Mouse (Mus musculus): ENCODE data around the gene Slc38a5. TPM values are rescaled to one million over a fixed set of nuclear protein-coding genes. Genes with fewer than 3 reads are reported as not detected.

The Slc38a5 gene
- polyA plus RNA-seq, 1 experiment: 12.2 TPM

DNA sequence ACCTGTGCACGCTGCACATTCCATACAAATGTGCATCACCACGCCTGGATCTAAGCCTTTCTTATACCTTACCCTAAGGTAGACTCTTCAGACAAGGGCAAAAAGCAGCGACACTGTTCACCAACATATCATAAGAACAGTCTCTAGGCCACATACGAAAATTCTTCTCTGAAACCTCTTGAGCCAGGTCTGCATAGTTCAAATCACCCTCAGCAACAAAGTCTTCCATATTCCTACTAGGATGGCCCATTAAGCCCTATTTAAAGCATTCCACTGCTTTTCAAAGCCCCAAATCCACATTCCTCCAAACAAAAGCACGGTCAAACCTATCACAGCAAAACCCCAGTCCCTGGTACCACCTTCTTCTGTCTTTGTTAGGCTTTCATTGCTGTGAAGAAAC is 17.7 kb downstream of the Slc38a5 start:
- DNase-seq (ENCODE audit: extremely low spot score in 1 of 2, low spot score in 1 of 2): no peak

DNA sequence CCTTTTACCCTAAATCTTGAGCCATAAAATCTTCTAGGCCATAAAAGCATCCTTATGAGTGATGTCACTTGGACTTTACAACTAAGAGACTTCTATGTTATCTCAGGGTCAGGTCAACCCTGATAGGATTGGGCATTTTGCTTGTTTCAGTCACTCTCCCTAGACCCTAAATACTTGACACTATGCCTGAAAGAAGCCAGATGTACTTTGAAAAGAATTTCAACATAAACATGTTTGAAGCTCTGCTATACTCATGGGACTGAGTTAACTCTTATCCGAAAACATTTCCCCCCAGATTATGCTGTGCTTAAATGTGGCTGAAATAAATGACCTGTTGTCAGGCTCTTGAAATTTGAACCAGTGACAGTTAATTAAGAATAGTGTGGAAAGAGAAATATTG is 38.4 kb downstream of the Slc38a5 start:
- no peak for DNase-seq (ENCODE audit: extremely low spot score in 1 of 2, low spot score in 1 of 2)

DNA sequence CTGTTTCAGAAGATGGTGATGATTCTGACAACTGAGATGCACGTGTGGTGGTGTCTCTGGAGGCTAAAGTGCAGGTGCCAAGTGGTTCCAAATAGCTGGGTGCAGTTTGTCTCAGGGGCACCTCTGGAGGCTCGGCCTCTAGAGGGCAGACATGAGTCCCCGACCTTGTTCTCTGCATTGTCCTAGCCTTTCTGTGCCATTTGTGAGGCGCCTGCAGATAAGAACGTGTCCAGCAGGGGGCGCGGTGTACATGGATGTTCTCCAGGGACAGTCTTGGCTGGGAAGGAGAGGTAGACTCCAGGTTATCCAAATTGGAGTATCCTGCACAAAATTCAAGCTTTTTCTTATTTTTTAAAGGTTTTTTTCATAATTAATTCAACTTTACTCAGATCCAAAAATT is 44.0 kb downstream of the Slc38a5 start:
- DNase-seq (ENCODE audit: extremely low spot score in 1 of 2, low spot score in 1 of 2): peak in 1 of 2 experiments; percentile 9

DNA sequence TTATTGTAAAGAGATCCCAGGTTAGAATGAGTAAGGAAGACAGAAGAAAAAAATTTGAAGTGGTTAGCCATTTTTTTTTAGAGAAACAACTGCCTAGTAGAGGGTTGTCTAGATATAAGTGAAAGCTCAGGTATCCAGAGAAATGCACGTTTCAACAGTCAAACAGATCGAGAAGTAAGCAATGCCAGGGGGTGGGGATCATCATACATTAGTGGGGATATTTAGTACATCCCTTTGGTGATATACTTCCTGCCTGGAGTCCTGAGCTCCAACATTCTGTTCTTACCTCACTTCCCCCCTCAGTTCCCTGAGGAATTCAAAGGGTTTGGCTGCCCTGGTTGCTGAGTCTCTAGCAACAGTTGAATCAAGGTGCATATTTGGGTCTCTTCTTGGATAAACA is 56.2 kb downstream of the Slc38a5 start, which contains the start of gene Ssxb10:
Gene Ssxb10 (plus strand): TSS at position 301 of the 400 bp plus-strand sequence.
- no peak for DNase-seq (ENCODE audit: extremely low spot score in 1 of 2, low spot score in 1 of 2)

Other genes with a start within 250 kb of the Slc38a5 start
- 25.0 and 27.5 TPM in 2 replicates for gene Suv39h1, start 196.4 kb upstream of the Slc38a5 start, polyA plus RNA-seq (2012; rRNA removed)
- gene Was, start 180.6 kb upstream of the Slc38a5 start, polyA plus RNA-seq (2012; rRNA removed): 1.1 and 1.4 TPM in 2 replicates
- 221 and 236 TPM in 2 replicates for gene Wdr13, start 138.2 kb upstream of the Slc38a5 start, polyA plus RNA-seq (2012; rRNA removed)
- gene Rbm3, start 125.3 kb upstream of the Slc38a5 start, polyA plus RNA-seq (2012; rRNA removed): 216 and 235 TPM in 2 replicates
- 16.7 TPM in 2 replicates for gene Tbc1d25, start 95.0 kb upstream of the Slc38a5 start, polyA plus RNA-seq (2012; rRNA removed)
- 20.0 and 22.7 TPM in 2 replicates for gene Ebp, start 77.6 kb upstream of the Slc38a5 start, polyA plus RNA-seq (2012; rRNA removed)
- 112 and 115 TPM in 2 replicates for gene Porcn, start 64.6 kb upstream of the Slc38a5 start, polyA plus RNA-seq (2012; rRNA removed)
- gene Ftsj1, start 18.7 kb upstream of the Slc38a5 start, polyA plus RNA-seq (2012; rRNA removed): 28.2 and 28.4 TPM in 2 replicates
- not detected in 2 replicates for gene Ssxb10, start 56.3 kb downstream of the Slc38a5 start, polyA plus RNA-seq (2012; rRNA removed)
- gene Ssxb9, start 95.8 kb downstream of the Slc38a5 start, polyA plus RNA-seq (2012; rRNA removed): not detected in 2 replicates
- gene Ssxb1, start 142.2 kb downstream of the Slc38a5 start, polyA plus RNA-seq (2012; rRNA removed): not detected in 2 replicates
- gene Ssxb2, start 190.6 kb downstream of the Slc38a5 start, polyA plus RNA-seq (2012; rRNA removed): not detected in 2 replicates

All from frontal cortex, adult 2 months (tissue).